Mouse (Mus musculus): ENCODE measurements around the gene Ms4a8a. TPM values are rescaled to one million over a fixed set of nuclear protein-coding genes. Genes with fewer than 3 reads are reported as not detected.
"Not testable (repeated sequence)": the region's sequence is repeated elsewhere in the genome, so short reads cannot be mapped to it uniquely, and the experiment has no call there.

The Ms4a8a gene
- polyA plus RNA-seq (2012; rRNA removed): 0.70 and 1.8 TPM in 2 replicates

GRCm38 (mm10) chr19:11080934-11081333 is at the start of gene Ms4a8a:
Ms4a8a (minus strand) TSS chr19:11081102.
- Histone ChIP-seq H3K36me3 (ENCODE audit: control insufficient read depth, insufficient read depth, low read length) (no peaks in the 10 kb centered on the region), H3K4me3 (ENCODE audit: control insufficient read depth, insufficient read depth, low read length) (no peak within 1 kb of the TSS), H3K27ac (ENCODE audit: control insufficient read depth, insufficient read depth, low read length) (no peak within 1 kb of the TSS), H3K27me3 (ENCODE audit: control insufficient read depth, insufficient read depth, low read length) (no peaks in the 10 kb centered on the region), H3K4me1 (replicated peaks; ENCODE audit: control insufficient read depth, insufficient read depth, low read length) (no peaks in the 10 kb centered on the region)
- 89% methylated on average over 4 of the region's 4 CpGs for WGBS
- TF ChIP-seq POLR2A (IDR thresholded peaks at IDR 0.05; ENCODE audit: control insufficient read depth, extremely low read depth, insufficient read depth, low read length, poor library complexity) (no peak), CTCF (IDR thresholded peaks at IDR 0.05; ENCODE audit: borderline replicate concordance, control insufficient read depth, extremely low read depth, insufficient read depth, low read length, poor library complexity) (no peak)
- no peak for DNase-seq

- no peak for DNase-seq
- Histone ChIP-seq H3K4me3 (ENCODE audit: control insufficient read depth, insufficient read depth, low read length) (no peak overlapping the region), H3K4me1 (replicated peaks; ENCODE audit: control insufficient read depth, insufficient read depth, low read length) (no peaks in the 10 kb centered on the region), H3K36me3 (ENCODE audit: control insufficient read depth, insufficient read depth, low read length) (no peaks in the 10 kb centered on the region), H3K27ac (ENCODE audit: control insufficient read depth, insufficient read depth, low read length) (no peak overlapping the region), H3K27me3 (ENCODE audit: control insufficient read depth, insufficient read depth, low read length) (no peaks in the 10 kb centered on the region)
- TF ChIP-seq CTCF (IDR thresholded peaks at IDR 0.05; ENCODE audit: borderline replicate concordance, control insufficient read depth, extremely low read depth, insufficient read depth, low read length, poor library complexity) (no peak), POLR2A (IDR thresholded peaks at IDR 0.05; ENCODE audit: control insufficient read depth, extremely low read depth, insufficient read depth, low read length, poor library complexity) (no peak)
- WGBS: 95% methylated on average over 1 of the region's 1 CpGs
These were observed 48.8 kb upstream of the Ms4a8a start for GRCm38 (mm10) chr19:11129702-11130101.

GRCm38 (mm10) chr19:11121016-11121420 is 40.1 kb upstream of the Ms4a8a start:
- not testable (repeated sequence) for H3K4me1 ChIP-seq (replicated peaks; ENCODE audit: control insufficient read depth, insufficient read depth, low read length); H3K36me3 ChIP-seq (ENCODE audit: control insufficient read depth, insufficient read depth, low read length); H3K27ac ChIP-seq (ENCODE audit: control insufficient read depth, insufficient read depth, low read length); H3K27me3 ChIP-seq (ENCODE audit: control insufficient read depth, insufficient read depth, low read length)
- WGBS: 4% methylated on average over 19 of the region's 38 CpGs
- H3K4me3 ChIP-seq (ENCODE audit: control insufficient read depth, insufficient read depth, low read length): peak overlapping the region; percentile 89
- peak; percentile 14 for DNase-seq

GRCm38 (mm10) chr19:11119338-11119737 is 38.4 kb upstream of the Ms4a8a start:
- no peaks in the 10 kb centered on the region for H3K27me3 ChIP-seq (ENCODE audit: control insufficient read depth, insufficient read depth, low read length)
- DNase-seq: no peak
- no peak for TF ChIP-seq CTCF (IDR thresholded peaks at IDR 0.05; ENCODE audit: borderline replicate concordance, control insufficient read depth, extremely low read depth, insufficient read depth, low read length, poor library complexity)
- TF ChIP-seq POLR2A (IDR thresholded peaks at IDR 0.05; ENCODE audit: control insufficient read depth, extremely low read depth, insufficient read depth, low read length, poor library complexity): no peak
- no peak overlapping the region for H3K4me3 ChIP-seq (ENCODE audit: control insufficient read depth, insufficient read depth, low read length)
- H3K36me3 ChIP-seq (ENCODE audit: control insufficient read depth, insufficient read depth, low read length): no peaks in the 10 kb centered on the region
- 30% methylated on average over 2 of the region's 2 CpGs for WGBS
- H3K27ac ChIP-seq (ENCODE audit: control insufficient read depth, insufficient read depth, low read length): no peak overlapping the region
- no peaks in the 10 kb centered on the region for H3K4me1 ChIP-seq (replicated peaks; ENCODE audit: control insufficient read depth, insufficient read depth, low read length)

GRCm38 (mm10) chr19:11107746-11108145 is 26.8 kb upstream of the Ms4a8a start:
- no peak for TF ChIP-seq POLR2A (IDR thresholded peaks at IDR 0.05; ENCODE audit: control insufficient read depth, extremely low read depth, insufficient read depth, low read length, poor library complexity)
- no peak for TF ChIP-seq CTCF (IDR thresholded peaks at IDR 0.05; ENCODE audit: borderline replicate concordance, control insufficient read depth, extremely low read depth, insufficient read depth, low read length, poor library complexity)
- no peaks in the 10 kb centered on the region for H3K27me3 ChIP-seq (ENCODE audit: control insufficient read depth, insufficient read depth, low read length)
- no peak overlapping the region for H3K27ac ChIP-seq (ENCODE audit: control insufficient read depth, insufficient read depth, low read length)
- no peaks in the 10 kb centered on the region for H3K36me3 ChIP-seq (ENCODE audit: control insufficient read depth, insufficient read depth, low read length)
- WGBS: 18% methylated on average over 3 of the region's 3 CpGs
- H3K4me1 ChIP-seq (replicated peaks; ENCODE audit: control insufficient read depth, insufficient read depth, low read length): no peaks in the 10 kb centered on the region
- no peak overlapping the region for H3K4me3 ChIP-seq (ENCODE audit: control insufficient read depth, insufficient read depth, low read length)
- DNase-seq: no peak

- H3K36me3 ChIP-seq (ENCODE audit: control insufficient read depth, insufficient read depth, low read length): no peaks in the 10 kb centered on the region
- TF ChIP-seq CTCF (IDR thresholded peaks at IDR 0.05; ENCODE audit: borderline replicate concordance, control insufficient read depth, extremely low read depth, insufficient read depth, low read length, poor library complexity) (no peak), POLR2A (IDR thresholded peaks at IDR 0.05; ENCODE audit: control insufficient read depth, extremely low read depth, insufficient read depth, low read length, poor library complexity) (no peak)
These were observed 21.0 kb upstream of the Ms4a8a start for GRCm38 (mm10) chr19:11101880-11102279.

GRCm38 (mm10) chr19:11098401-11098800 is 17.5 kb upstream of the Ms4a8a start:
- no peak for TF ChIP-seq POLR2A (IDR thresholded peaks at IDR 0.05; ENCODE audit: control insufficient read depth, extremely low read depth, insufficient read depth, low read length, poor library complexity)
- TF ChIP-seq CTCF (IDR thresholded peaks at IDR 0.05; ENCODE audit: borderline replicate concordance, control insufficient read depth, extremely low read depth, insufficient read depth, low read length, poor library complexity): no peak
- Histone ChIP-seq H3K4me1 (replicated peaks; ENCODE audit: control insufficient read depth, insufficient read depth, low read length) (no peaks in the 10 kb centered on the region; the same call in 1 of the 2 replicates), H3K27me3 (ENCODE audit: control insufficient read depth, insufficient read depth, low read length) (no peaks in the 10 kb centered on the region), H3K4me3 (ENCODE audit: control insufficient read depth, insufficient read depth, low read length) (no peak overlapping the region), H3K27ac (ENCODE audit: control insufficient read depth, insufficient read depth, low read length) (no peak overlapping the region), H3K36me3 (ENCODE audit: control insufficient read depth, insufficient read depth, low read length) (no peaks in the 10 kb centered on the region)
- no peak for DNase-seq
- 55% methylated on average over 3 of the region's 3 CpGs for WGBS

More at GRCm38 (mm10) chr19:11101880-11102279, 21.0 kb upstream of the Ms4a8a start:
- Histone ChIP-seq H3K27ac (ENCODE audit: control insufficient read depth, insufficient read depth, low read length) (no peak overlapping the region), H3K27me3 (ENCODE audit: control insufficient read depth, insufficient read depth, low read length) (no peaks in the 10 kb centered on the region), H3K4me1 (replicated peaks; ENCODE audit: control insufficient read depth, insufficient read depth, low read length) (no peaks in the 10 kb centered on the region), H3K4me3 (ENCODE audit: control insufficient read depth, insufficient read depth, low read length) (no peak overlapping the region)
- no peak for DNase-seq
- 72% methylated on average over 1 of the region's 1 CpGs for WGBS

GRCm38 (mm10) chr19:11092131-11092530 is 11.2 kb upstream of the Ms4a8a start:
- not testable (repeated sequence) for DNase-seq; H3K4me1 ChIP-seq (replicated peaks; ENCODE audit: control insufficient read depth, insufficient read depth, low read length); H3K27ac ChIP-seq (ENCODE audit: control insufficient read depth, insufficient read depth, low read length); H3K36me3 ChIP-seq (ENCODE audit: control insufficient read depth, insufficient read depth, low read length); H3K27me3 ChIP-seq (ENCODE audit: control insufficient read depth, insufficient read depth, low read length)
- peak overlapping the region; percentile 37 for H3K4me3 ChIP-seq (ENCODE audit: control insufficient read depth, insufficient read depth, low read length)
- 6% methylated on average over 50 of the region's 50 CpGs for WGBS

Data from thymus, adult 2 months (tissue).